Mouse (Mus musculus) kidney, postnatal 0 days (tissue): ENCODE measurements around the gene Kctd7. TPM values are rescaled to one million over a fixed set of nuclear protein-coding genes. Genes with fewer than 3 reads are reported as not detected.

Experiments
- ATAC-seq: fragments of 200-750 bp; cut with Nextera tagmentation; replicated peaks from 2 replicates; pipeline ENCODE4 v1.8.0; 2017; ENCODE audit warnings: low read depth, moderate number of reproducible peaks, moderate TSS enrichment, moderate library complexity; ENCODE audit not compliant: low FRiP score
- DNase-seq: peaks from one replicate; pipeline ENCODE4 v3.0.0-alpha.2; 2016; ENCODE audit warnings: low spot score
- H3K27ac ChIP-seq: fragments of 300-500 bp; sonication (generic); 2 replicates; pipeline ENCODE4 v1.5.1; 2014; ENCODE audit warnings: mild to moderate bottlenecking
- H3K27me3 ChIP-seq: fragments of 300-500 bp; sonication (generic); 2 replicates; pipeline ENCODE4 v1.6.1; 2014; ENCODE audit warnings: low read length, mixed read lengths; ENCODE audit not compliant: insufficient read depth
- H3K36me3 ChIP-seq: fragments of 300-500 bp; sonication (generic); 2 replicates; pipeline ENCODE4 v1.6.1; 2014; ENCODE audit warnings: low read length, mixed read lengths; ENCODE audit not compliant: insufficient read depth
- H3K4me1 ChIP-seq: fragments of 300-500 bp; sonication (generic); replicated peaks from 2 replicates; pipeline ENCODE4 v1.6.1; 2014; ENCODE audit warnings: antibody characterized with exemption, low read length, mixed read lengths; ENCODE audit not compliant: insufficient read depth
- H3K4me2 ChIP-seq: fragments of 300-500 bp; sonication (generic); 2 replicates; pipeline ENCODE4 v1.6.1; 2014; ENCODE audit warnings: mild to moderate bottlenecking, low read length, moderate library complexity, mixed read lengths
- H3K4me3 ChIP-seq: fragments of 300-500 bp; sonication (generic); replicated peaks from 2 replicates; pipeline ENCODE4 v1.5.1; 2014; ENCODE audit warnings: low read depth, low read length
- H3K9ac ChIP-seq: fragments of 300-500 bp; sonication (generic); 2 replicates; pipeline ENCODE4 v1.6.1; 2014; ENCODE audit warnings: low read depth, low read length
- H3K9me3 ChIP-seq: fragments of 300-500 bp; sonication (generic); replicated peaks from 2 replicates; pipeline ENCODE4 v1.6.1; 2016; ENCODE audit warnings: low read length, inconsistent platforms, mixed read lengths
- CTCF ChIP-seq: IDR thresholded peaks from 2 replicates; pipeline ENCODE4 v1.5.1; 2016; ENCODE audit warnings: antibody characterized with exemption, low read depth, mild to moderate bottlenecking, moderate library complexity
- WGBS: fragments of 180-500 bp; shearing (Covaris S2); extraction: QIAGEN DNeasy Blood & Tissue Kit; methylation state at CpG from one replicate; pipeline ENCODE4 v1.1.7; 2014; 5-methylcytosine and 5-hydroxymethylcytosine counted together
- polyA plus RNA-seq: library from polyadenylated mRNA; unstranded; fragments of >200 nt; fragmentation: Nextera tagmentation; extraction: Ambion mirVana; gene quantifications from 2 replicates; pipeline ENCODE4 v1.2.1, GENCODE M21; 2015

Kctd7 gene
- polyA plus RNA-seq, 1 experiment from 2014 or later = 4.2 TPM

DNA sequence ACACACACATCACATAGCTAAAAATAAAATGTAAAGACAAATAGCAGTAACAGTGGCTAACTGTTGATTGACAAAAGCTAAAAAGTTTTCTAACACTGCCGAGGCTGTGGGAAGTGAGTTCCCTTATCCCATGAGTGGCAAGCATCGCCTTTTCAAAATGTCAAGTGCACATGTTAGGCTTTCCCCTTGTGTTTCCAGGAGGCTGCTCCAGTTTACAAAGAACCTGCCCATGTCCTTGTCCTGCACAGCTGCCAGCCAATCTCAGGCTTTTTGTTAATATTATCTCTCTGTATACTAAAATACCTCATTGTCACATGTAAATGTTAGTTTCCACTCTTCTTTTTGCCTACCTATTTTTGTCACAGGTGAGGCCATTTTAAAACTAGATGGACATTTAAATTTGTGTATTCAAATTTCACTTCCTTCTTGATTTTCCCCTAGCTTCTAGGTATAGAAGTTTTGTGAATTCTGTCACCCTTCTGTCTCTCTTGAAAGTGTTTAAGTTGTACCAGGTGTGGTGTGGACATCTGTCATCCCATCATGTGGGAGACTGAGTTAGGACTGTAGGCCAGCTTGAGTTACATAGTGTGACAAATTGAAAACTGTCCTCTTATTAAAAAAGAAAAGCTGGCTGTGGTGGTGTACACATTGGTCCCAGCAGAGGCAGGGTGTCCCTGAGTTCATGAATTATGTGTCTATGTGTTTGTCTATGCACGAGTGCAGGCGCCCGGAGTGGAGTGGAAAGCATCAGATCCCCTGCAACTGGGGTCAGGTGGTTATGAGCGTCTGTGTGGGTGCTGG is 37.3 kb downstream of the Kctd7 start:
- Histone ChIP-seq H3K9me3 (no peaks in the 10 kb centered on the region), H3K27me3 (no peaks in the 10 kb centered on the region), H3K4me2 (no peak overlapping the region), H3K4me3 (no peak overlapping the region), H3K27ac (no peak overlapping the region), H3K36me3 (no peaks in the 10 kb centered on the region), H3K4me1 (no peaks in the 10 kb centered on the region), H3K9ac (no peak overlapping the region)
- TF ChIP-seq CTCF = no peak
- DNase-seq (no peak), ATAC-seq (no peak)
- 56% methylated on average over 6 of the region's 6 CpGs for WGBS

DNA sequence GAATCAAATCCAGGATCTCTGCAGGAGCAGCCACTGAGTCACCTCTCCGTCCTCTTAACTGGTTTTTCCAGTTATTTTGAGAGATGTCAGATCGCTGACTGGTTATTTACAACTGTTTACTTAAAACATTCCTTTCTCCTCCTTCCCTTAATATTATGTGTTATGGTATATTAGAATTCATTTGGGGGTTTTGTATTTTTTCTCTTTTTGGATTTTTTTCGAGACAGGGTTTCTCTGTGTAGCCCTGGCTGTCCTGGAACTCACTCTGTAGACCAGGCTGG is 37.8 kb downstream of the Kctd7 start:
- Histone ChIP-seq H3K4me3 (no peak overlapping the region), H3K36me3 (0 out of 2 replicates have a peak, but pooled peaks cover 2% of the 10 kb centered on the region), H3K27ac (no peak overlapping the region), H3K27me3 (no peaks in the 10 kb centered on the region), H3K4me2 (no peak overlapping the region), H3K9me3 (no peaks in the 10 kb centered on the region), H3K4me1 (no peaks in the 10 kb centered on the region), H3K9ac (no peak overlapping the region)
- no peak for TF ChIP-seq CTCF
- no peak for DNase-seq
- no peak for ATAC-seq
- 54% methylated on average over 3 of the region's 3 CpGs for whole genome bisulfite sequencing

DNA sequence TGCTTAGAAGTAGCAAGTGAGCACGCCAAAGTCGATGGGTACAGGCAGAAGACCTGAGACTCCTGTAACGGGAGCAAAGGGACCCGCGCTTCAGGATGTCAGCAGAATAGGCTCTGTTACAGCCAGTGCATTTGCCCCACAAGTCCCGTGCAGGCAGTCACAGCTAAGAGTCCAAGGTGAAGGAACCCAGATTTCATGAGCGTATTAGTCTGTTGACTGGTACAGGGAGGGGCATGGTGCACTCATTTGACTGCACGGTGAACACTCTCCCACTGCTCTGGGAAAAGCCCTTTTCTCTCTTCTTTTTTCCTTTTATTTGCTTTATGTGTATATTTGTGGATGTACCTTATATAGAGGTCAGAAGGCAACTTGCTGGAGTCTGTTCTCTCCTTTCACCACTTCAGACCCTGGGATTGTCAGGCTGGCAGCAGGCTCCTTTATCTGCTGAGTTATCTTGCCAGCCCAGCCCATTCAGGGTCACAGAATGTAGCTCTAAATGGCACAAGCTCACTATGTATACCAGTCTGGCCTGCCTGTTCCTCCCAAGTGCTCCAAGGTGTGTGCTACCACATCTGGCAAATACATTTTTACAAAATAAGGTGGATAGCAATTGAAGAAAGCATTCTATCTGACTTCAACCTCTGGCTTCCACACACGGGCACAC is 39.7 kb downstream of the Kctd7 start:
- 0 out of 2 replicates have a peak, but pooled peaks cover 7% of the 10 kb centered on the region for H3K36me3 ChIP-seq
- ATAC-seq = no peak

GRCm38 (mm10) chr5:130185312-130185711 is 40.7 kb downstream of the Kctd7 start:
- Histone ChIP-seq H3K9me3 (no peaks in the 10 kb centered on the region), H3K4me2 (no peak overlapping the region), H3K36me3 (peaks cover 16% of the 10 kb centered on the region), H3K9ac (no peak overlapping the region), H3K4me1 (no peaks in the 10 kb centered on the region), H3K27ac (no peak overlapping the region), H3K27me3 (no peaks in the 10 kb centered on the region), H3K4me3 (no peak overlapping the region)
- DNase-seq (no peak), ATAC-seq (no peak)
- WGBS = 81% methylated on average over 6 of the region's 6 CpGs
- TF ChIP-seq CTCF = no peak

More for the DNA sequence above, 39.7 kb downstream of the Kctd7 start:
- Histone ChIP-seq H3K9ac (no peak overlapping the region), H3K4me1 (no peaks in the 10 kb centered on the region), H3K4me3 (no peak overlapping the region), H3K4me2 (no peak overlapping the region), H3K9me3 (no peaks in the 10 kb centered on the region), H3K27me3 (no peaks in the 10 kb centered on the region), H3K27ac (no peak overlapping the region)
- 84% methylated on average over 9 of the region's 9 CpGs for WGBS
- no peak for DNase-seq
- no peak for TF ChIP-seq CTCF

DNA sequence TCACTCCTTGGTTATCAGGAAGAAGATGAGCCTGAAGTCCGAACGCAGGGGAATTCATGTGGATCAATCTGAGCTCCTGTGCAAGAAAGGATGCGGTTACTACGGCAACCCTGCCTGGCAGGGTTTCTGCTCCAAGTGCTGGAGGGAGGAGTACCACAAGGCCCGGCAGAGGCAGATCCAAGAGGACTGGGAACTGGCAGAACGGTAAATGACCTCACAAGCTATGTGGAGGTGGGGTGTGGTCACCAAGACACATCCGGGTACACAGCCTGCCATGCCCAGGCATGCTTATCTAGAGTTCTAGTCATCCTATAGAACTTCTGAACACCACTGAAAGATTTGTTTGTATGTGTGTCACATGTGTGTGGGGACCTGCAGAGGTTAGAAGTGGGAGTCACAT is 42.7 kb downstream of the Kctd7 start:
- no peak for ATAC-seq
- 70% methylated on average over 7 of the region's 7 CpGs for WGBS
- TF ChIP-seq CTCF = no peak

DNA sequence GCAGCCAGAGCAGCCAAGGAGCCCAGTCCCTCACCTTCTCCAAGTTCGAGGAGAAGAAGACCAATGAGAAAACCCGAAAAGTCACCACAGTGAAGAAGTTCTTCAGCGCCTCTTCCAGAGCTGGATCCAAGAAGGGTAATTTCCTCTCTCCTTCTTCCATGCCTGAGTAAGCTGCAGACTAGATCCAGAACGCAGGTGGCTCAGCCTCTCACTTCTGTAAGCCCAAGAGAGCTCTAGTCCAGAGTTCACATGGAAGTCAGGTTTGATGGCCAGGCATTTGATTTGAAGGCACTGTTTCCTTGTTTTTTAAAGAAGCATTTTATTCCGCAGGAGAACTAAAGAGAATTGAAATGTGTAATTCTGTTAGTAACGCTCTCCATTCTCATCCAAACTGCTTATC is 46.2 kb downstream of the Kctd7 start:
- H3K9ac ChIP-seq = no peak overlapping the region
- H3K9me3 ChIP-seq = no peaks in the 10 kb centered on the region
- H3K36me3 ChIP-seq = peaks cover 38% of the 10 kb centered on the region
- no peak overlapping the region for H3K27ac ChIP-seq
- H3K27me3 ChIP-seq = no peaks in the 10 kb centered on the region
- no peaks in the 10 kb centered on the region for H3K4me1 ChIP-seq
- no peak for DNase-seq
- TF ChIP-seq CTCF = no peak
- WGBS = 81% methylated on average over 6 of the region's 6 CpGs
- no peak overlapping the region for H3K4me2 ChIP-seq
- H3K4me3 ChIP-seq = no peak overlapping the region
- ATAC-seq = no peak

More for the DNA sequence above, 42.7 kb downstream of the Kctd7 start:
- H3K4me3 ChIP-seq = no peak overlapping the region
- H3K4me2 ChIP-seq = no peak overlapping the region
- peaks cover 27% of the 10 kb centered on the region for H3K36me3 ChIP-seq
- no peak overlapping the region for H3K9ac ChIP-seq
- H3K4me1 ChIP-seq = no peaks in the 10 kb centered on the region
- H3K27ac ChIP-seq = no peak overlapping the region
- no peaks in the 10 kb centered on the region for H3K9me3 ChIP-seq
- H3K27me3 ChIP-seq = no peaks in the 10 kb centered on the region
- no peak for DNase-seq
